Comparison of ENCODE assay signal across 8 mouse cellular contexts in genomic region chr4:41274980-41275850, GRCm38 (mm10). TPM values are rescaled to one million over a fixed set of nuclear protein-coding genes. Genes with fewer than 3 reads are reported as not detected.
A peak's percentile ranks its signal among the peaks of the same experiment; 100 is the strongest.
DNase-seq lines count a peak whose midpoint lies in the region; ATAC-seq and TF ChIP-seq lines count a peak whose summit lies in the region.

TSS of gene Ubap2 (minus strand) at chr4:41275144.

- no peaks in the 10 kb centered on the region for H3K27me3 ChIP-seq in Patski
- 0 out of 2 replicates have a peak, but pooled peaks cover 2% of the 10 kb centered on the region for H3K27me3 ChIP-seq in hindbrain, embryonic 13.5 days

- CTCF ChIA-PET in Patski (lab: Charles Lee): no interaction called here

- H3K9ac ChIP-seq in hindbrain, embryonic 13.5 days: peak within 1 kb of the TSS; percentile 93

- peak within 1 kb of the TSS; percentile 88 for H3K4me2 ChIP-seq in hindbrain, embryonic 13.5 days

- in situ Hi-C loops in Patski (cut with MboI; ENCODE audit: low pct_unique_long_range_greater_than_20kb): no loop called here

- under 1% methylated on average over 60 of the region's 60 CpGs for WGBS in hindbrain, embryonic 13.5 days

- peaks cover 6% of the 10 kb centered on the region for H3K36me3 ChIP-seq in hindbrain, embryonic 13.5 days

- no peak for TF ChIP-seq CTCF in Patski (IDR thresholded peaks at IDR 0.05)

- H3K4me3 ChIP-seq in hindbrain, embryonic 13.5 days: peak within 1 kb of the TSS; percentile 86

- ATAC-seq in Patski: peak; percentile 87
- ATAC-seq in hindbrain, embryonic 13.5 days (ENCODE audit: low FRiP score): peak; percentile 99

- H3K4me1 ChIP-seq in hindbrain, embryonic 13.5 days (replicated peaks): peaks cover 33% of the 10 kb centered on the region

- POLR2A ChIA-PET in Patski (lab: Charles Lee): no interaction called here

- H3K27ac ChIP-seq in hindbrain, embryonic 13.5 days: peak within 1 kb of the TSS; percentile 91

- H3K9me3 ChIP-seq in hindbrain, embryonic 13.5 days: no peaks in the 10 kb centered on the region

- peak; percentile 95 for DNase-seq in Patski (ENCODE audit: low read depth, low spot score)
- peak; percentile 97 to 98 for DNase-seq in cerebellum, postnatal 14 days
- peak; percentile 96 to 98 for DNase-seq in frontal cortex, postnatal 14 days (ENCODE audit: low spot score in 2 of 2)
- peak; percentile 92 to 97 for DNase-seq in layer of hippocampus, postnatal 25 days (ENCODE audit: extremely low spot score in 1 of 2, low spot score in 1 of 2)
- peak; percentile 98 for DNase-seq in lung, postnatal 25 days (ENCODE audit: low spot score)
- peak; percentile 98 for DNase-seq in retina, embryonic 14.5 days (ENCODE audit: low spot score)
- peak; percentile 98 for DNase-seq in thymus, postnatal 4 days

RNA-seq across cellular contexts. Expression of gene Ubap2, which starts in this region (rescaled TPM):
- polyA plus RNA-seq in Patski (2021): 54.1 TPM
- polyA plus RNA-seq in hindbrain, embryonic 13.5 days (2015; fragmentation: Nextera tagmentation; extraction: Ambion mirVana): 51.1 and 53.1 TPM in 2 replicates
- total RNA-seq in layer of hippocampus, postnatal 25 days (2021): 10 to 100 TPM; 40.5 to 48.3 TPM

Comparison
In these comparisons a context has a peak if more than half of its experiments do, and no peak if none do; other contexts are left out.
1. Peak in every context shown above with its lines: DNase-seq, ATAC-seq, H3K4me3 ChIP-seq and H3K27ac ChIP-seq.